Mouse (Mus musculus) kidney, postnatal 0 days (tissue): ENCODE results near the gene Hist1h2ao. TPM values are rescaled to one million over a fixed set of nuclear protein-coding genes. Genes with fewer than 3 reads are reported as not detected.
A peak's percentile ranks its signal among the peaks of the same experiment; 100 is the strongest.
"Not testable (repeated sequence)": the region's sequence is repeated elsewhere in the genome, so short reads cannot be mapped to it uniquely, and the experiment has no call there.

ENCODE experiments used
- ATAC-seq: fragments of 200-750 bp; cut with Nextera tagmentation; replicated peaks from 2 replicates; pipeline ENCODE4 v1.8.0; 2017; ENCODE audit warnings: low read depth, moderate number of reproducible peaks, moderate TSS enrichment, moderate library complexity; ENCODE audit not compliant: low FRiP score
- DNase-seq: peaks from one replicate; pipeline ENCODE4 v3.0.0-alpha.2; 2016; ENCODE audit warnings: low spot score
- H3K27ac ChIP-seq: fragments of 300-500 bp; sonication (generic); 2 replicates; pipeline ENCODE4 v1.5.1; 2014; ENCODE audit warnings: mild to moderate bottlenecking
- H3K27me3 ChIP-seq: fragments of 300-500 bp; sonication (generic); 2 replicates; pipeline ENCODE4 v1.6.1; 2014; ENCODE audit warnings: low read length, mixed read lengths; ENCODE audit not compliant: insufficient read depth
- H3K36me3 ChIP-seq: fragments of 300-500 bp; sonication (generic); 2 replicates; pipeline ENCODE4 v1.6.1; 2014; ENCODE audit warnings: low read length, mixed read lengths; ENCODE audit not compliant: insufficient read depth
- H3K4me1 ChIP-seq: fragments of 300-500 bp; sonication (generic); replicated peaks from 2 replicates; pipeline ENCODE4 v1.6.1; 2014; ENCODE audit warnings: antibody characterized with exemption, low read length, mixed read lengths; ENCODE audit not compliant: insufficient read depth
- H3K4me2 ChIP-seq: fragments of 300-500 bp; sonication (generic); 2 replicates; pipeline ENCODE4 v1.6.1; 2014; ENCODE audit warnings: mild to moderate bottlenecking, low read length, moderate library complexity, mixed read lengths
- H3K4me3 ChIP-seq: fragments of 300-500 bp; sonication (generic); replicated peaks from 2 replicates; pipeline ENCODE4 v1.5.1; 2014; ENCODE audit warnings: low read depth, low read length
- H3K9ac ChIP-seq: fragments of 300-500 bp; sonication (generic); 2 replicates; pipeline ENCODE4 v1.6.1; 2014; ENCODE audit warnings: low read depth, low read length
- H3K9me3 ChIP-seq: fragments of 300-500 bp; sonication (generic); replicated peaks from 2 replicates; pipeline ENCODE4 v1.6.1; 2016; ENCODE audit warnings: low read length, inconsistent platforms, mixed read lengths
- CTCF ChIP-seq: IDR thresholded peaks from 2 replicates; pipeline ENCODE4 v1.5.1; 2016; ENCODE audit warnings: antibody characterized with exemption, low read depth, mild to moderate bottlenecking, moderate library complexity
- WGBS: fragments of 180-500 bp; shearing (Covaris S2); extraction: QIAGEN DNeasy Blood & Tissue Kit; methylation state at CpG from one replicate; pipeline ENCODE4 v1.1.7; 2014; 5-methylcytosine and 5-hydroxymethylcytosine counted together
- polyA plus RNA-seq: library from polyadenylated mRNA; unstranded; fragments of >200 nt; fragmentation: Nextera tagmentation; extraction: Ambion mirVana; gene quantifications from 2 replicates; pipeline ENCODE4 v1.2.1, GENCODE M21; 2015

Gene Hist1h2ao
- polyA plus RNA-seq = not detected in 2 replicates

DNA sequence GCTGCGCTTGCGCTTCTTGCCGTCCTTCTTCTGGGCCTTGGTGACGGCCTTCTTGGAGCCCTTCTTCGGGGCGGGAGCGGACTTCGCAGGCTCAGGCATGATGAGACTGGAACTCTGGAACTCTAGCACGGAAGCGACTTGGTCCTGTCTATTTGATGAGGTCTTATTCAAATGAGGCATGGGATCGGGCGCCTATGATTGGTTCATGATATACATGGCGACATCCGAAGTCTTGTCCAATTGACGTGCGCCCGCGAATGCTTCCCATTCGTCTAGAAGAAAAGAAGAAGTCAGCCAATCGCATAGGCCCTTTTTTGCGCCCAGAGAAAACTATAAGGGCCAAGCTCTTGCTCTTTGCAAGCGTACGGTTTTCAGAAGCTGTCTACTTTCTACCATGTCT is at the start of gene Hist1h2ao, which contains the start of gene Hist1h2bq:
TSS of gene Hist1h2ao (plus strand) at position 393 of the 400 bp plus-strand sequence.
TSS of gene Hist1h2bq (minus strand) at position 125 of the 400 bp plus-strand sequence.
- not testable (repeated sequence) for H3K36me3 ChIP-seq, H3K27me3 ChIP-seq, H3K4me1 ChIP-seq, H3K9ac ChIP-seq, H3K4me2 ChIP-seq, H3K4me3 ChIP-seq, H3K9me3 ChIP-seq, H3K27ac ChIP-seq, DNase-seq
- WGBS = no CpG with 5 or more reads among the region's 23 CpGs
- ATAC-seq = peak; percentile 97

DNA sequence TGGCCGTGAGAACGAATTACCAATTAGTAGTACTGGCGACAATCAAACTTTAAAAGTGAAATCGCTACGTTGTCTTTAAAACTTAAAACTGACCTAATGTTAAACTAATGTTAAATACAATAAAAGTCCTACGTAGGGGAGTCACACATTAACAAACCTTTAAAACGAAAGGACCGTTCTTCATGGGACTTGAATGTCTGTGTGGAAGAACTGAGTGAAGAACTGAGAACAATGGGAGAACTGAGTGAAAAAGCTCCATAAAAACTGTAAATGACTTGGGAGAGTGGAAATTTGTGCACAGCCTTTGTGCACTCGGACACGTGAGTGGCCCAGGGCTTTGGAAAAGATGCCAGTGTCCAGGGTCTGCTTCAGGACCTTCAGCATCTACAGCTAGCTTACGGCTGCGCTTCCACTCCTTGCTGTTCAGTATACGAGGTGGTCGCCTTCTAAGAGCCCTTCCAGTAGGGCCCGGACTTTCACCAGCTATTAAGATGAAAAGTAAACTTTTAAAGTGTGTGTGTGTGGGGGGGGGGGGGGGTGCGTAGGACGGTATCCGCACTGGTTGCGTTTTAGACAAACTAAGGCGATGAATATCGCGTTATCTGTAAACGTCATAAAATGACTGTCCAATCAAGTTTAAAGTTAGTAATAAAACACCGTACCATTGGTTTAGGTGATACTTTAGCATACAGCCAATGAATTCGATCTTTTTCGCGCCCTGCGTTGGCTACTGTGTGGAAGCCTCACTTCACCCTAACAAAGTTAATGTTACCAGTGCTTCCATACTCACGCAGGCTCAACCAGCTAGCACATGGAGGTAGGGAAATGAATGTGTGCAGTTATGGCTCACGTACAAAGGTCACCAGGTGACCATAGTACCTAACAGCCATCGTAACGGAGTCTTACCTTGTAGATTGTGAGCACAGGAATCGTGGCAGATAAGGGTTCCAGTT is 31.2 kb upstream of the Hist1h2ao start:
- peak overlapping the region; percentile 88 for H3K27ac ChIP-seq
- TF ChIP-seq CTCF = no peak
- no peaks in the 10 kb centered on the region for H3K27me3 ChIP-seq
- H3K4me3 ChIP-seq = peak overlapping the region; percentile 48
- H3K4me2 ChIP-seq = peak overlapping the region; percentile 82
- DNase-seq = peak; percentile 97
- 3% methylated on average over 33 of the region's 33 CpGs for WGBS
- peak; percentile 90 for ATAC-seq
- no peaks in the 10 kb centered on the region for H3K36me3 ChIP-seq
- H3K9me3 ChIP-seq = no peaks in the 10 kb centered on the region
- peak overlapping the region; percentile 75 for H3K9ac ChIP-seq
- no peaks in the 10 kb centered on the region for H3K4me1 ChIP-seq

DNA sequence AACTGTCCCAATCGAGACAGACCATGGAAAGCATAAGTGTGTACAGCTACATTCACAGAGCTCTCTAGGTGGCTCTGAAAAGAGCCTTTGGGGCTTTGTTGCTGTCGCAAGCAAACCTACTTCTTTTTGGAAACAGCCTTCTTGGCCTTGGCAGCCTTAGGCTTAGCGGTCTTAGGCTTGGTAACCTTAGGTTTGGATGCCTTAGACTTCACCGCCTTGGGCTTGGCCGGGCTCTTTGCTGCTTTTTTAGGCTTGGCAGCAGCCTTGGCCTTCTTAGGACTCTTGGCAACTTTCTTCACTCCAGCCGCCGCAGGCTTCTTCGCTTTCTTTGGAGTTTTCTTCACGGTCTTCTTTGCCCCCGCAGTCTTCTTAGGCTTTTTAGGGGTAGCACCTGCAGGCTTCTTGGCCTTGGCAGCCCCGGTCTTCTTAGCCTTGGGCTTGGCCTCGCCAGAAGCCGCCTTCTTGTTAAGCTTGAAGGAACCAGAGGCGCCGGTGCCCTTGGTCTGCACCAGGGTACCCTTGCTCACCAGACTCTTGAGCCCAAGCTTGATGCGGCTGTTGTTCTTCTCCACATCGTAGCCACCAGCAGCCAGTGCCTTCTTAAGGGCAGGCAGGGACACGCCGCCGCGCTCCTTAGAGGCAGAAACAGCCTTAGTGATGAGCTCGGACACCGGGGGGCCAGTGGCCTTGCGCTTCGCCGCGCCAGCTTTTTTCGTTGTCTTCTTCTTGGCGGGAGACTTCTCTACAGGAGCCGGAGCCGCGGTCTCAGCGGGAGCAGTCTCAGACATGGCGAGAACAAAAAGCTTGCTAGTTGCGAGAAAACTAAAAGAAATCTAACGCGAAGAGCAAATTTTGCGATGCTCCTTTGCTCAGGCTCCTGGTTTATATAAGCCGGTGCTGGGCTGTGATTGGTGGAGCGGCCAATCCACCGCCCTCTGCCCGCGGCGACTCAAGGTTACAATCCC is 30.2 kb upstream of the Hist1h2ao start, which contains the start of gene Hist1h1b:
TSS of gene Hist1h1b (minus strand) at position 859 of the 965 bp plus-strand sequence.
- no peaks in the 10 kb centered on the region for H3K9me3 ChIP-seq
- H3K36me3 ChIP-seq = no peaks in the 10 kb centered on the region
- H3K4me2 ChIP-seq = peak within 1 kb of the TSS; percentile 82
- peak within 1 kb of the TSS; percentile 75 for H3K9ac ChIP-seq
- peak within 1 kb of the TSS; percentile 48 for H3K4me3 ChIP-seq
- no peak for TF ChIP-seq CTCF
- peak within 1 kb of the TSS; percentile 88 for H3K27ac ChIP-seq
- peak; percentile 87 for DNase-seq
- no peaks in the 10 kb centered on the region for H3K4me1 ChIP-seq
- ATAC-seq = peak; percentile 18
- no peaks in the 10 kb centered on the region for H3K27me3 ChIP-seq
- under 1% methylated on average over 44 of the region's 44 CpGs for WGBS

DNA sequence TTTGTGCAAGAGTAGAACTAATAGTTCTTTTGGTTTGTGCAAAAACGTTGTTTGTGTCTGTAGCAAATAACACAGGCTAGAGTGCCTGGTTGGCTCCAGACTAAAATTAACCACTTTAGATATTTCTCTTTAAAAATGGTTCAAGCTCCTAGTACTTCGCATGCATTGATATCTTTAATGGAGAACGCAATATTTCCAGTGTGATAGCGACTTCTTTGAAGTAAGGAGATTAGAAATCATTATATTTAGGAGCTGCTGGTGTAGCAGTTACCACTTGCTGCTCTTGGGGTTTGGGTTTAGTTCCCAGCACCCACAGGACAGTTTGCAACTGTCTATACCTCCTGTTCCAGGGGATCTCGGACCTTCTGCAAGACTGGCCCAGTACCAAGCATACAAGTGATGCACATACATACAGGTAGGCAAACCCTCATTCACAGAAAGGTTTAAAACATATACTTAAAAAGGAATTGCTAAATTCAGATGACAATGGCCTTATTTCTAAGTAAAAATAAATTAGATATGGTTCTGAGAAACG is 29.2 kb upstream of the Hist1h2ao start:
- Histone ChIP-seq H3K9me3 (no peaks in the 10 kb centered on the region), H3K36me3 (no peaks in the 10 kb centered on the region), H3K9ac (no peak overlapping the region), H3K27me3 (no peaks in the 10 kb centered on the region), H3K4me2 (peak overlapping the region; percentile 82), H3K4me3 (peak overlapping the region; percentile 48; the same call in 1 of the 2 replicates), H3K27ac (peak overlapping the region; percentile 88), H3K4me1 (no peaks in the 10 kb centered on the region)
- DNase-seq = peak; percentile 11
- TF ChIP-seq CTCF = no peak
- WGBS = 40% methylated on average over 6 of the region's 6 CpGs
- no peak for ATAC-seq

DNA sequence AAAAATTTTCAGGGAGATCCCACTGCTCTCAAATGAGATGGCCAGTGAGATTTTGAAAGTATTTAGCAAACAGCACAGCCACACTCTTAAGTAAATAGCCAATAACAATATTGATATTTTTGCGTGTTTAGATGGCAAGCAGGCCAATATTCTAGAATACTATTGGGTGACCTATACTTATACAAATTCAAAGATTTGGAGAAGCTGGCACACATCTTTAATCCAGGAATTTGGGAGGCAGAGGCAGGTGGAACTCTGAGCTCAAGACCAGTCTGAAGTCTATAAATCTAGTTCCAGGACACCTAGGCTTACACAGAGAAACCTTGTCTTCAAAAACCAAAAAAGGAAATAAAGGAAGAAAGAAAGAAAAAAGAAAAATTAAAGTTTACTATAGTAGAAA is 28.6 kb upstream of the Hist1h2ao start:
- TF ChIP-seq CTCF = no peak
- Histone ChIP-seq H3K4me1 (no peaks in the 10 kb centered on the region), H3K4me3 (no peak overlapping the region), H3K27ac (no peak overlapping the region), H3K9ac (no peak overlapping the region), H3K27me3 (no peaks in the 10 kb centered on the region), H3K4me2 (0 out of 2 replicates have a peak overlapping the region, but pooled peaks have one; percentile 4), H3K9me3 (no peaks in the 10 kb centered on the region), H3K36me3 (no peaks in the 10 kb centered on the region)
- 89% methylated on average over 1 of the region's 1 CpGs for WGBS
- no peak for DNase-seq
- no peak for ATAC-seq

DNA sequence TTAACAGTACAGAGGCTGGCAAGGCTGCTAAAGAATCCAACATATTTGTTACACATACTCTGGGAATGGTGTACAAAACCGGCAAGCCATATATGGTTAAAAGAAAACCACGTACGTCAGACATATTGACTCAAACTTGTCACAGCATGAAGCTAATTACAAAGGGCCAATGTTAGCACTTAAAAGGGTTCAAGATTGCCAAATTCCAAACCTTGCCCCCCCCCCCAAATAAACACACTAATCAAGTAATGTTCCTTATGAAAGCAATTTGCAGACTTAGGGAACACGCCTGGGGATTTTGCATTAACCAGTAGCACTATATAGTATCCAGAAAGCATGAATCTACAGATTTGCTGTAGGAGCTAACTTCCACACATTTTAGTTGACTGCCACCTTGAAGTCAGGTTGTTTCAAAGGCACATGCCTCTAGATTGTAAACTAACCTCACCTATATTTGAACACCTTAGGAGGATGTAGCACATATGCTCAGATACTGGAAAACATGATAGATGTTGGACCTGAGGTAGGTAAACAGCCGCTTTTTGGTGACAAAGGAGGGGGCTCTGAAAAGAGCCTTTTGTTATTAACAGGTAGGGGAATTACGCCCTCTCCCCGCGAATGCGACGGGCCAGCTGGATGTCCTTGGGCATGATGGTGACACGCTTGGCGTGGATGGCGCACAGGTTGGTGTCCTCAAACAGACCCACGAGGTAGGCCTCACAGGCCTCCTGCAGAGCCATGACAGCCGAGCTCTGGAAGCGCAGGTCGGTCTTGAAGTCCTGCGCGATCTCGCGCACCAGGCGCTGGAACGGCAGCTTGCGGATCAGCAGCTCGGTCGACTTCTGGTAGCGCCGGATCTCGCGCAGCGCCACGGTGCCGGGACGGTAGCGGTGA is 27.7 kb upstream of the Hist1h2ao start:
- H3K36me3 ChIP-seq, H3K9me3 ChIP-seq, H3K4me1 ChIP-seq, H3K27me3 ChIP-seq, ATAC-seq: not testable (repeated sequence)
- DNase-seq = peak; percentile 74
- H3K4me3 ChIP-seq = peak overlapping the region; percentile 35
- peak overlapping the region; percentile 62 for H3K4me2 ChIP-seq
- H3K9ac ChIP-seq = peak overlapping the region; percentile 61
- peak overlapping the region; percentile 78 for H3K27ac ChIP-seq
- WGBS = under 1% methylated on average over 14 of the region's 35 CpGs
